Mouse (Mus musculus): Measurements from ENCODE around the gene Igsf21.

The Igsf21 gene

DNA sequence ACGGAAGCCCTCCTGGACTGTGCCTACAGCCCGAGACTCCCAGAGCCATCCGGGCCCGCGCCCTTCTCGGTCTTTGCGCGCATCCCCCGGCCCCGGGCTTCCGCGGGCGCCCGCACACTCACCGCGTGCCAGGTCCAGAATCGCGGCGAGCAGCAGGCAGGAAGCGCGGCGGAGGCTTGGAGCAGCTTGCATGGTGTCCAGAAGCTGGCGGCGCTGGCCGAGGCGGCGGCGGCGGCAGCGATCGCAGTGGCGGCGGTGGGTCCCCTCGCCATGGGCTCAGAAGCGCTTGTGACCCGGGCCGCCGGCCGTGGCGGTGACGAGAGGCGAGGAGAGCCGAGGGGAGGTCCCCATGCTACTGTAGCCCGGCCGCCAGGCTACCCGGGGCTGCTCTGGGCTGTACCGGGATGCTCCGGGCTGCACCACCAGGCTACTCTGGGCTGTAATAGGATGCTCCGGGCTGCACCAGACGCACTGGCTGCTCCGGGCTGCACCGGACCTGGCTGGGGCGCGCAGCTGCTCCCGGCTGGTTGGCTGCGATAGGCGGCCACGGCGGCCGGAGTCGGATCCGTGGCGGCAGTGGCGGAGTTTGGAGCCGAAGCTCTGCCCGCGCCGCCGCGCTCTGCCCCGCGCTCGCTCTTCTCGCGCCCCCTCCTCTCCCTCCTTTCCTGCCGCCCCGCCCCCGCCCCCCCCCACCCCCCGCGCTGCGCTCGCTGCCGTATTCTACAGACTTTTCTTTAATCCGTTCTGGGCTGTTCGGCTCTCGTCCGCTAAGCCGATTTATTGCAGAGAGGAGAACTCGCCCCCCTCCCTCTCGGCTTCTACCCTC lies at the start of gene Igsf21:
Gene Igsf21 (minus strand): TSS at position 605 of the 826 bp plus-strand sequence.
- no peak for DNase-seq (ENCODE audit: low spot score)

DNA sequence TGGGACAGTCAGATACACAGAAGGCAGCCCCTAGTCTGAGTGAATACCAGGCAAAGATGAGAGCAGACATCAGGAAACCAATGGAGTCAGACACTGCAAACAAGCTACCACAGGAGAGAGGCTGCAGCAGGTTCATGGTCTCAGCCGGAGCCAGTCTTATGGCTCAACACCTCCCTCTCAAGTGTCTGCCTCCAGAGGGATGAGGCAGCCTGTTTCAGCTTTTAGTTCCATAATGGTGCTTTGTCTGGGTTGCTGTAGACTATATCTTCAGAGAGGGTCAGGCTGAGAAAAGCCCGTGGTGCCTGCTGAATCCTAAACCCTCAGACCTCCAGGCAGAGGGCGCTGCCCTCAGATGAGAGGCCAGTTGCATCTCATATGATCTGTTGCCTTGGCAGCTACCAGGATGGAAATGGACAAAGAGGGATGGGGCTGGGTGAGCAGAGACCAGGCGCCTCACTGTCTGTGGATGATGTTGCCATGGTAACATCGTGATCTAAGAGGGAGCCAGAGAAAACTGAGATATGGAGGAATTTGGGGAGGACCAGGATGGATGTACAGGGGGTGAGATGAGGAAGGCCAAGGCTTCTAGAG lies 39.2 kb upstream of the Igsf21 start:
- DNase-seq (ENCODE audit: low spot score), result no peak

DNA sequence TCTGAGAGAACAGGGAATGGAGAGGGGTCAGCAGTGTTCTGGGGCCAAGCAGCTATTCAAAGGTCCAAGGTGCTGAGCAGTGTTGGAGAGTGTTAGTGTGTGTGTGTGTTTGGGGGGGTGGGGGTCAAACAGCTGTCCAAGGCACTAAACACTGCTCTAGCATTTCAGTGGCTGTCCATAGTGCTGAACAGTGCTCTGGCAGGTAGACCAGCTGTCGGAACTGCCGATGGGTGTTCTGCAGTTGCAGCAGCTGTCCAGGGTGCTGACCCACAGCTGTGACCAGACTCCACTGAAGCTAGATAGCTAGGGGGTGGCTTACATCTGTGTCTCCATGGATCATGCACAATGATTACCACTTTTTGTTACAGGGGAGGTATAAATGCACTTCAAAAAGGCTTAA lies 36.8 kb upstream of the Igsf21 start:
- DNase-seq (ENCODE audit: low spot score), result peak; percentile 8

DNA sequence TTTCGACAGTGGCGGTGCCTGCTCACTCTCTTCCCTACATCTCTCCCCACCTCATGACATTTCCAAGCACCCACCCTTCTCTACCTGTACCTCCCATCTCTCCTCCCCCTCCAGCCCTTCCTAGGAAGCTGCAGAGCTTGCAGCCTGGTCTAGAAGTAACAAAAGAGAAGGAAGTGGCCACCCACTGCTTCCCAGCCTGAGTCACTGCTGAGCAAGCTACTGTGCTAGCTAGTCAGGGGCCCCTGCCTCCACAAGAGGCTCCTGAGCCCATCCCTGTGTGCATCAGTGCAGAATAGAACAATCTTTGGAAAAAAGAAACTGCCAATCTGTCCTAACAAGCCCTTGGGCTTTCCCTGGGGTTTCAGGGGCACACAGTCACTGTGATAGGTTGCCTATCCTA lies 31.7 kb upstream of the Igsf21 start:
- DNase-seq (ENCODE audit: low spot score), result no peak

DNA sequence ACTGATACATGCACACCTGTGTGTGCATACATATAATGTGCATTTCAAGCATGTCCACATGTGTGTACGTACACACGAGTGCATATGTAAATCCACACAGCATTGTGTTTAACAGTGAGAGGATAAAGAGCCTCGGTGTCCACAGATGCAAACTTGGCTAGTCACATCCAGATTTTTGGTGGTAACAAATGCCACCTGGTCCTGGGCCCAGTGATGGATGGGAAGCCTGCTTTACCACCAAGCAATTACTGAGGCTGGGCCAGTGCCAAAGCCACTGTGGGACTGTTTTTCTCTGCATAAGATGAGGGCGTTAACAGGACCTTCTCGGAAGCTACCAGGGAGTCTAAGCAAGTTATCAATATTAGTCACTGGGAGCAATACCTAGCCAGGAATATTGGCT lies 25.3 kb upstream of the Igsf21 start:
- DNase-seq (ENCODE audit: low spot score), result no peak

DNA sequence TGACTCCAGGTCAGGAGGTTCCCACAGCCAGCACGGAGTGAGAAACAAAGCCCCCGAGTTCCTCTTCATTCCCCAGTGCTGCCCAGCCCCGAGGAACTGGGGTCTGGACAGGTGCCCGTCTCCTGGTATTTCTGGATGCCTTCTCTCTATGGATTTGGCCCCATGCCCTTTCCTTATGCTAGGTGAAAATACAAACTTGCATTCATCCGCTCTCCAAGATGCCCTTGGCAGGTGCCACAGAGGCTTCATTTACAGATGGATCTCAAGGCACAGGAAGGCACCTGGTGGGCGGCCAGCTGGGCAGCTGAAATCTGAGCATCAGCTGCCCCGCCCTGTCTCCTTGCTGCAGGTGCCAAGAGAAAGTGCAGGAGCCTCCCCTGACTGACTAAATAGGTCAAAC lies 23.9 kb upstream of the Igsf21 start:
- DNase-seq (ENCODE audit: low spot score), result no peak

DNA sequence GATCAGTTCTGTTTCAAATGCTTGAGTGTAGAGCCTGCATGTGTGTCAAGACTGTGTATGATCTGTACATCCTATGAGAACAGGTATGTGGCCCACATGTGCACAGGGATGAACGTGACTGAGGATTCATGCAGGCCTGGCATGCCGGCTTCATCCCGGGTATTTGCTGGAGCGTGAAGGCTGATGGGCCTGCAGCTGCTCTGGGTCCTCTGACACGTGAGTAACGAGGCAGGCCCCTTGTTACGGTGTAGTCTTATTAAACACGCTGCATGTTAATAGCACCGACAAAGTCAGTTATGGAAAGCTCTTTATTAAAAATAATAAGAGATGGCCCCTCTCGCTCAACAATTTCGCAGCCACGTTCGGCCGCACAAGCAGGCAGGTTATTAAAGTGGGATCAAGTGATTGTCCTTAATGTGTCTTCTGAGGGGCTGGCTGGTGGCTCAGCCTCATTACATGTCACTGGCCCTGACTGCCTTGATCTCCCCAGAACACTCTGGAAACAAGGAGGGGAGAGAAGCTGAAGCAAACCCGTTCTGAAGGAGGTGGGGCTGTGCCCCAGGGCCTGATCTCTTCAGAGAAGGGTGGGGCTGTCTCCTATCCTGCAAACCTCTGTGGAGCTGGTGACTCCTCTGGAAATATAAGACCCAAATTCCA lies 22.7 kb upstream of the Igsf21 start:
- no peak for DNase-seq (ENCODE audit: low spot score)

DNA sequence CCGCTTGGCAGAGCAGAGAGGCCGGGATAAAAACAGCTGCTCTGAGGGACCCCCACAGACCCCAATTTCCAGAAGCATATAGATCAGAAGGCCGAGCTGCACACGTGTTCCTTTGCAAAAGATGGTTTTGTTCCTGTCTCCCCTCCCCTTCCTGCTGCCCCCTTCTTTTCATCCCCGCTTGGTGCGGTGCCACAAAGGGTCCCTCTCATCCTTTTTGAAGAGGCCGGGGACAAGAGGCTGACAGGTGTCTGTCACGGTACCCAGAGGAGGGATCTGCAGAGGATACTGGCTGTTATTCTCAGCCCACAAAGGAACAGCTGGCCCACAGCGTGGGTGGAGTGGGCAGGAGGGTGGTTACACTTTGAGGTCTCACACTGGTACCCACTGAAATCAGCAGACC lies 21.3 kb upstream of the Igsf21 start:
- no peak for DNase-seq (ENCODE audit: low spot score)

DNA sequence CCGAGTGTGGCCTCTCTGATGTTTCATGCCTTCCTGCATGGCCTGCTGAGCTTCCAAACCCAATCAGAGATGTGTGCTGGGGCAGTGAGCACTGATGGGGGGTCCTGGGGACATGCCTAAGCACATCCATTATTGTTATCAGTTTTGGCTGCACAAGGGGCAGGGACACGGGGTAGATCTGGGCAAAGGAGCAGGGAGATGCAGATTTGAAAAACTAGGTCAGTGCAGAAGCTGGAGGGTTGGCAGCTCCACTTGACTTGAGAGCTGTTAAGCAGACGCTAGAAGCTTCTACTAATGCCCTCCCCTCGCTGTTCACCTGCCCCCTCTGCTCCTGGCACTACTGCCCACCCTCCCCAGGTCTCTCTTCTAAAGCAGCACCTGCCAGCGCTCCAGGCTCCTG lies 20.5 kb upstream of the Igsf21 start:
- no peak for DNase-seq (ENCODE audit: low spot score)

DNA sequence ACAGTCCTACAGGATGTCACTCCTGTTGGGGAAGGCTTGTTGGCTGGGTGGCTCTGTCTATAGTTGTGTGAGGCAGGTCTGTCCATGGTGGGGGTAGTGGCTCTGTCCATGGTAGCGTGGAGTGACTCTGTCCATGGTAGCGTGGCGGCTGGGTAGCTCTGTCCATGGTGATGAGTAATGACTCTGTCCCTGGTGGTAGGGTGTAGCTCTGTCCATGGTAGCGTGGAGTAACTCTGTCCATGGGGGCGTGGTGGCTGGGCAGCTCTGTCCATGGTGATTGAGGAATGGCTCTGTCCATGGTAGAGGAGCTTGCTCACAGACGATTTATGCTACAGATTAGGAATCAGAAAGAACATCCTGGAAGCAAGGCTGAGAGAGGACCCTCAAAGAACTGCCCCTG lies 12.4 kb upstream of the Igsf21 start:
- peak; percentile 1 for DNase-seq (ENCODE audit: low spot score)

DNA sequence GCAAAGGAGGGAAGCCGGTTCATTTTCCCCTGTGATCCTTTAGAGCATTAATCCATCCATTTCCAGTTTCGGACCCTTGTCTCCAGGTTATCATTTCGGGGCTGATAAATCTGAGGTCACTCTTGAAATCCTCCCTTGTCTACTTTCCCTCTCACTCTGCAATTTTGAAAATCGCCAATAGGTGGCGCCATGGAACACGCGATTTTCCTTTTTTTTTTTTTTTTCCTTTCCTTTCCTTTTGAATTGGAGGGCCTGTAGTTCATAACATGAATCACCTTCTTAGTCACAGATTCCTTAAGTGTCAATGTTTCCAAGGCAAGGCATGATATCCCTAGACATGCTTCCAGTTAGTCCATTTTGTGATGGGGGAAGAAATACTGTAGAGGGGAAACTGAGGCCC lies 5.8 kb upstream of the Igsf21 start:
- no peak for DNase-seq (ENCODE audit: low spot score)

DNA sequence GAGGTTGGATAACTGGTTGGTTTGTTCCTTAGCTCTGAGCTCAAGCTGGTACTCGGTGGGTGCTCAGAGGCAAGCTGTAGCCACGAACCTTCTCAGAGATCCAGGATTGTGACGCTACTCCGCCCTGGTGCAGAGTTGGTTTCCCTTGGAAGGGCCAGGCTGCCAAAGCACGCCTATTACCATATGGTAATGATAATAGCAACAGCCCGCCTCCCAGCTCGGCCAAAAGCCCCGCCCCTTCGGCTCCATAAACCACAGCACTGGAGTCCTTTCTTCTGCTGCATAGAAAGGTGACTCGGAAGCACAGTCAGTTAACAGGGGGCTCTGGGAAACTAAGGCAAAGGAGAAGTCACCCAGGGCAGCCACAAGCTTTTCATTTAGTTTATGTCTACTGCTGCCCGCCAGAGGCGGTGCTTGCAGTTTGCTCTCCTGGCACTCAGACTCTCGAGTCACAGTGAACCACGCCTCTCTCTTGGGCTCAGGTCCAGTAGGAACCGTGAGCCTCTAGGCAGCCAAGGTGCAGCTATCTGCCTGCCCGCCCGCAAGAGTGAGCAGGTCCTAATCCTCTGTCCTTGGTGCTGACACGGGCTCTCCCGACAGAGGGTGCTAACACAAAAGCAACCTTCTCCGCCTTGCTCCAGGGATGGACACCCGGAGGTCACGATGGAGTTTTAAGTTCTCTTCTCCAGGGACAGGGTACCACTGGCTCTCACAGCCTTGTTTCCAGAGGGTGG lies 2.6 kb upstream of the Igsf21 start:
- peak; percentile 18 for DNase-seq (ENCODE audit: low spot score)

DNA sequence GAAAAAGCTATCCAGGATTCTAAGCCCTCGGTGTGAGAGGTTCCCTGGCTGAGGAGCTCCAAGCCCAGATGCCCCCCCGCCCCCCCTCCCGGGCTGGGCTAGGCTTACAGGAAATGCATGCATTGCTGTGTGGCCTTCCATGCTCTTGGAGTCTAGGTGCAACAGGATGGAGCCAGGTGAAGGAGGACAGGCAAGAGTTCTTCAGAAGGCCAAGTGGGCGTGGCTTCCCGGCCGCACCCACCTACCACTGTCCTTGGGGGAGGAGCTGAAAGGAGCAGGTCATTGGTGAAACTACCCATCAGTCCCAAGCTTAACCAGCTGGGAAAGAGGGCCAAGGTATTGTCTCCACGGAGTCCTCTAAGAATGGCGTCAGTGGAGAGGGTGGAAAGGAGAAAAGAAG lies 1.8 kb upstream of the Igsf21 start:
- no peak for DNase-seq (ENCODE audit: low spot score)

DNA sequence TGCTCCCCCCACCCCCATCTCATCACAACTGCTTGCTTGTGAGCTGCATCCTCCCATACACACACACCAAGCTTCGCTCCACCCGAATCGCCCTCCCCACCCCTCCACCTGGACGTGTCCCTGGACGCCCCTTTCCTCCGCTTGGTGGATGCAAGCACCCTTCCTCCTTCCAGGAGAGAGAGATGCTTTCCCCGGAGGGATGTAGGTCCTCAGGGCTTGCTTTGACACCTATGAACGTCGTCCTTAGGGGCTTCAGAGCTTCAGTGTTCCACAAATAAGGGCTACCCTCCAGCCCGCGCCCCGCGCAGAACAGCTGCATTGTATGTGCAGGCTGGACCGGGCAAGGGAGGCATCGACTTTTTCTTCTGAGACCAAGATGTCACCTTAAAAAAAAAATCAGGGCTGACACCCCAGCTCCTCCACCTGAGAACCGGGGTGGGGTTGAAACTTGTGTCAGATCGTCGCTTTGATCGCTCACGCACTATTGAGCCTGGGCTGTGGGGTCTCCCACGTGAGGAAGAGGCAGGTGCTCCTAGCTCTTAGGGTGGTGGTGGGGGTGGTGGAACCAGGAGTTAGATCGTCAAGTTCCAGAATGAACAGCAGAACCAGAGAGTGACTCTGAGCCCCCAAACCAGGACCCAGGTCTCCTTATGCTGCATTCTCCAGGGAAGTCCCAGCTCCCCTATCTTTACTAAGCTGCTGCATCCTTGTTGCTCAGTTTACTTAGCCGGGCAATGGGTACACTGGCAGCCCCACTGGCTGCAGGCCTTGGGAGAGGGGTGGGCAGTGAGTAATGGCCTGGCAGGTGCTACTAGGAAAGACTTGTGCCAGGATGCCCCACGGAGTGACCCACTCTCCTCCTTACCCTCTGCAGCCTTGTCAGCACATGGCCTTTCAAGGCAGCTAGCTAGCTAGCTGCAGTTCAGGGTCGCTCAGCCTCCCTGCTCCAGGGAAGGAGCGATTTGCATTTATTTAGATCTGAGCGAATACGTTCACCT lies 721 bp upstream of the Igsf21 start:
- no peak for DNase-seq (ENCODE audit: low spot score)

DNA sequence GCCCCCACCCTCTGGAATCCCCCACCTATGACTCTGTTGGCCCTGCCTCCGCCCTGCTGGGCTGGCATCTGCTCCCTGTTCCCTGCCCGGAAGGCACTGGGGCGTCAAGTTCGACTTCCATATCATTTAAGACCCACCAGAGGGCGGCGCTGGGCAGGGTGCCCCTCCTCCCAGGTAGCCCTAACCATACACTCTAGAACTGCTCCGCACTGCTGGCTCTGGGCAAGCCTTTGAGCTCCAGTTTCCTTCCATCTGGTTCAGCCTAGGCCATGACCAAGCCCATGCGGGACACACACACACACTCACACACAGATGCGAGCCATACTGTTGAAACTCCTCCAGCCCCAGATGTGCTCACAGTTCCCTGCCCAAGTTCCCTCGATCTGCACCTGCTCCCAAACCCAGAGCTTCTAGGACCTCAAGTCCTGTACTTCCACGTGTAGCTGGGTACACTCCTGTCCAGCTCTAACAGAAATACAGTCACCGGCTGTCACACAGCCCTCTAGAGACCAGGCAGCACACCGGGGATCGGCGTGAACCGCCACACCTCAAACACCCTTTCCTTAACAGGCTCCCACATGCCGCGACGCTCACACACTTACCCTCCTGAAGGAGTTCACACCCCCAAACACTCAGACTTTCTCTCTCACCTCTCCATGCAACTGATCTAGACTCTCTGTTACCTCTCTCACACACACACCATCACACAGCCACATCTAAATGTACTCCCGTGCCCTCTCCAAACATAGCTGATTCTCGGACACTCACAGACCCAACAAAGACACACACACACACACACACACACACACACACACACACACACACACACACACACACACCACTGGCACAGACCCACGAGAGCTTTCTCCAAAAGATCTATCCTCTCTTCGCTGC lies 1.1 kb downstream of the Igsf21 start:
- no peak for DNase-seq (ENCODE audit: low spot score)

DNA sequence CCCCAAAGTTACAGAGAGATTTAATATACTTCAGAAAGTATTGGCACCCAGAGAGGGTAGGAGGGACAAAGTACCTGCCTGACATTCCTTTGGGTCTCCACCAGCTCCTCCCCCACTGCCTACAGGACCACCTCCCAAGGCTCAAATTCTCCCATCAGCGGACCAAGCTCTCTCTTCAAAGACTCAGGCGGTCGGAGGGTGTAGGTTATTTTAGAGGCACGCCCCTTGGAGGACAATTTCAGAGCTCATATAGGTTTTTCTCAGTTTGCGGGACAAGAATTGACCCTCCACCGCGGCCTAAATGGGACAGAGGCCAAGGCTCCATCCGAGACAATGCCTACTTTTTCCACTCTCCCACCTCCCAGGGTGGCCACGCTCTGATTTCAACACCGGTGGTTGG lies 1.7 kb downstream of the Igsf21 start:
- no peak for DNase-seq (ENCODE audit: low spot score)

DNA sequence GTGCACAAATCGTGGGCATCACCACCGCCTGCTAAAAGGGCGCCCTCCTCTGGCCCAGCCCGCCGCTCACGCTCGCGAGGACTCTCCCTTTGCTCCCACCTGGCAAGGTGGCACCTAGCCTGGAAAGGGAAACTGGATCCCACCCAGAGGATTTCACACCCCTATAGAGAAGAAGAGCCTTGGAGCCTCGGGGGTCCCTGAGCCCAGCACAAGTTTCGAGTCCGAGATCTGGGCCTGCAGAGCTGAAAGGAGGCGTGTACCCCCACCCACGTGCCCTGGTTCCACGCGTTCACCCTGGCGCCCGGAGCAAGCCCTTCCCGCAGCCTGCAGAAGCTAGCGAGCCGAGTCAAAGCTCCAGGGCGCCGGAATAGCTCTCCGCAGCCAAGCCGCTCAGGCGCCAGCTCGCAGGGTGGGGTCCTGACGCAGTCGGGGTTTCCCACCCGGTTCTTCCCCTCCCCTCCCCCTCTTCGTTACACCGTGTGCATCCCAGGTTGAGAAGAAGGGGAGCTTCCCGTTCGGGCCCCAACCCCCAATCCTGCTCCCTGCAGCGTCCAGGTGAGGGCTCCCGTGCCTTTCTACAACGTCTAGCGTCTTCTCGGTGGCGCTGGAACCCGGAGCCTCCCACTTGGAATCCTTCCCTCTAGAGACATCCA lies 2.3 kb downstream of the Igsf21 start:
- no peak for DNase-seq (ENCODE audit: low spot score)

DNA sequence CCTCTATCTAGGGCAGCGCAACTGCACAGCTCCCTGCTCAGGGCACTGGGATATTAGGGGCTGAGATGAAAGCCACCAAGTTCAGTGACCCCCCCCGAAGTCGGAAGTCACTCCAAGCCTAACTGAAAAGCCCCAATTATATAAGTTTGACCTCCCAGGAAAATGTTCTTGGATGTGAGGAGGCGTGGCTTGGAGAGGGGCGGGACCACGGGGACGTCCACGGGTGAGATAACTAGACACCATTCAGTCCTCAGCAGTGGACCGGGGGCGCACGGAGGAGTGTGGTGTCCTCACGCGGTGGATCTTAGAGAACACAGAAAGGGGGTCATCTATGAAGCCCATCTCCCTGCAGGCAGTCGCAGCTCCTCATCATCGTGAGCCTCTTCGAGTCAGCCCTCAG lies 3.4 kb downstream of the Igsf21 start:
- DNase-seq (ENCODE audit: low spot score), result no peak

DNA sequence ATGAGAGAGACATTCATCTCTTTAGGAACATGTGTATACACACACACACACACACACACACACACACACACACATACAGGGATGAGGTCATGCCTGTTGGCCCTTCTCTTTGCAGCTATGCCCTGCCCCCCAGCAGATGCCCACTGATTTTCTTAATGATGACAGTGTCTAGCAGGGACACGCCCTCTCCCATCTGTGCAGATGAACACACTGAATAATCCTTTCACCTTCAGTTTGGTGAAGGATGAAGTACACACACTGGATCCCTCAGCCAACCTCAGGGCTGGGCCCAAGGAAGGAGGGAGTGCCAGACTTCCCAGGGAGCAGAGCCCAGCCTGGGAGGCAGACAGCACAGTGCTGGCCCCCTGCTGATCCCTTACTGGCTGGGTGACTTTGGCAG lies 4.3 kb downstream of the Igsf21 start:
- no peak for DNase-seq (ENCODE audit: low spot score)

DNA sequence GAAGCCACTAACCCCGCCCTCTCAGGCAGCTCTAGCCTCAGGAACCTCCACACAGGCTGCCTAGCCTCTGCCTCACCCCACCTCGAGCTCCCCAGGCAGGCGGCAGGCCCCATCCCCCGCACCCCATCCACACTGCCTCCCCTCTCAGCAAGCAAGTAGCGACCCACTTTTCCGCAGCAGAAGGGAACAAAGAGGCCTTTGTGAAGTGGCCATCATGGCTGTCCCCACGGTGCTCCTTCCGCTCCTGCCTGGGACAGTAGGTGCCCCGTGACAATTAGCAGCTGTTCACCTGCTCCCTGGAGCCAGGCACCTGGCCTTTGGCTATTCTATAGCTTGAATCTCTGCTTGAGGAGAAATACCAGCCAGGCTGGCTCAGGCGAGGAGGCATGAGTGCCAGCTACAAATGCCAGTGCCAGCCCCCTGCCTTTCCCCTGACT lies 9.3 kb downstream of the Igsf21 start:
- no peak for DNase-seq (ENCODE audit: low spot score)

All from lung, postnatal 25 days (tissue).